Mouse (Mus musculus): Measurements from ENCODE around the gene Gm13305.
"Not testable (repeated sequence)": the region's sequence is repeated elsewhere in the genome, so short reads cannot be mapped to it uniquely, and the experiment has no call there.

The Gm13305 gene

DNA sequence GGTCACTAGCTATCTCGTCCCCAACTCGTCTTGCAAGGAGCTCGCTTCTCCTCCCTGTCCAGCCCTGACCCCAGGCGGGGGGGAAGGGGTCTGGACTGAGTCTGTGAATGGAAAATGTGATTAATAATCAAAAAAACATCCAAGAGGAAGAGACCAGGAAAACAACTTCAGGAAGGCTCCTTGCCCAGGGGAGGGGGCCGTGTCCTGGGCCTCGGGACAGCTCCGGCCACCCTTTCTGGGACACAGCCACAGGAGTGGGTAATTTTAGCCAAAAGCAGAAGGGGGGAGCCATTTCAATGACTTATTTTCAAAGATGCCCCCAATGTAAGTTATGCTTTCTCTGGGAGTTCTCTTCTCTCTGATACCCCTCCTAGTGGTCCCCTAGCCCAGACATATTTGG is at the start of gene Gm13305:
Gene Gm13305, minus strand, starts transcription at position 101 of the 400 bp plus-strand sequence.
- not testable (repeated sequence) for DNase-seq

DNA sequence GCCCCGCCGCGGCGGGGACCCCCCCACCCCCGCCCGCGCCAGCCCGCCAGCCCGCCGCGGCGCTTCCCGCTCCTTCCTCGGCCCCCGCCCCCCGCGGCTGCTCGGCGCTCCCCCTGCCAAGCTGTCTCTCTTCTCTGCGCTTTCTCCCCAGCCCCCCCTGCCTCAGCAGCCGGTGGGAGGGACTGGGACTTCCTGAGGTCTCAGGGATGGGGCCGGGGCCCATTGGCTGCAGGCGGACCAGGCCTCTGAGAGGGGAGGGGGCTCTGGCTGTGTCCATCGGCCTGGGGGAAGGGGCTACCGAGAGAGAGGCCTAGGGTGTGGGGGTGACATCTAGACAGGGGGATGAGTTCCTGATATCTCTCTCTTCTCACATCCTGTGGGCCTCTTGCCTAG is 16.6 kb upstream of the Gm13305 start:
- not testable (repeated sequence) for DNase-seq

DNA sequence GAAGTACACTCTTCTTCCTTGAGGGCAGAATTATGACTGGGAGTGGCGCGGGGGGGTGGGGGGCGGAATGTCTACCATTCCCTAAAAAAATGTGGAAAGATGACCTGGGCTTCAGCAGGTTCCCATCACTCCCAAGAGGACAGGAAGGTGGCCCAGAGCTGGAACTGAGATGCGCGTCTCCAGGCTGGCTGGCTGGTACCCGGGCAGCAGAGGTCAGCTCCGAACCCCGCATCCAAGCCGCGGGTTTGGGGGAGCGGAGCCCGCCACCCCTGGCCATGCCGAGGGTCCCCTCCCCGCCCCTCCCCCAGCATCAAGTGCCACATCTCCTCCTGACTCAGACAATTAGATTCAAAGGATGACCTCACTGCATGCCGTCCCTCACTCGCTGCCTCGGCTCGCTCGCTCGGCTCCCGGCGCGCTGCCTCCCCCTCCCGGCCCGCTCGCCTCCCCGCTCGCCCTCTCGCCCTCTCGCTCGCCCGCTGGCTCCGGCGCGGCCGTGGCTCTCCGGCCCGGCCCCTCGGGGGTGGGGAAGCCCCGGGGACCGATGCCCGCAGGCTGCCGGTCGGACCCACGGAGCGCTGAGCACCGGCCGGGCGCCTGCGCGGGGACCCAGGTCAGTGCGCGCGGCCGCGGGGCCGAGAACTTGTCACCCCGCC is 16.0 kb upstream of the Gm13305 start:
- DNase-seq, result not testable (repeated sequence)

DNA sequence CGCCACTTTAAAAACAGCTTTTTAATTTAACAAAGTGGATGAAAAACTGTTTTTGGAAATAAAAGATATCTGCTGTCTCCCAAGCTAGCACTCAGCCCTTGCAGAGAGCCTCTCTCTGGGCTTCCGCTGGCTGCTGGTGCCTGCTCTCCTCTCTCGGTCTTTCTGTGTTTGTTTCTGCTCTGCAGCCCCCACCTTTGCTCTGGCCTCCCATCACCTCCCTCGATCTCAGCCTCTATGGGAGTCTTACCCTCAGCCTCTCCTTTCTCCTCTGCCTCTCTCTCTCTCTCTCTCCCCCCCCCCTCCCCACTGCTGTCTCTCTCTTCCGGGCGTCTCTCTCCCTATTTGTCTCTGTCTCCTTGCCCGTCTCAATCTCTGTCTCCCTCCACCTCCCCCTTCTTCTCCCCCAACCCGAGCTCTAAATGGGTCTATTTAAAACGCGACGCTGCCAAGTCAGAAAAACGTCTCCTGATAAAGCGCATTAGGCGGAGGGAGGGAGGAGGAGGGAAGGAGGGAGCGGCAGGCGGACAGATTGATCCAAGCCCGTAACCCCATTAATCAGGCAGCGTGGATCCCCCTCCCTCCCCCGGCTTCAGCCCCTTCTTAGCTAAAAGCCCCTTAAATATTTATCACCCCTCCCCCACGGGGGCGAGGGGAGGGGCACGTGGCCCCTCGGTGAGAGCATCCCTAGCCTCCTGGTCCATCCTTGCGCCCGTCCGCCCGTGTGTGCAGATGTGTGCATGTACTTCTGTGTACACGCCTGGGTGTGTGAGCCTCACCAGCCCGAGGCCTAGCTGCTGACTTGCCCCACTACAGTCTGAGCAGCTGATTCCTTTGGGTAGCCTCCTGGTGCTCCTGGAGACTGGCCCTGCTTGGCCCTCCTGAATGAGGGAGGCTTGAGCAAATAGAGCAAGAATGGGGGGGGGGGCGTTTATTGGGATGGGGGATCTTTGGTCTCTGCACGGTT is 15.1 kb upstream of the Gm13305 start:
- DNase-seq, result not testable (repeated sequence)

DNA sequence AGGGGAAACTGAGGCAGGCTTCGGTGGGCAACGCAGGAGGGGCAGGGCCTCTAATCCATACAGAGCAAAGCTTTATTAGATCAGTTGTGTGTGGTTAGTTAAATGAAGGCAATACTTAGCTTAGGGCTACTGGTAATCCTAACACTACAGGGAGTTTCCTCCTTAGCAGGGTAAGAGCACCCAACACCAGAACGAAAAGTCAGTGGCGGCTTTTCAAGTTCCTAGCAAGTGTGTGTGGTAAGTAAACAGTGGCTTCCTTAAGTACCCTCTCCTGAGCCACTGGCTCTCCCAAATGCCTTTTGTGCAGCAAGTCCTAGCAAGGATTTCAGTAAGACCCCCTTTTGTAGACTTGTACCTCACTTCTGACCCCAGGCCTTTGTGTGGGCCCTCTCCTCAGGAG is 9.8 kb upstream of the Gm13305 start:
- not testable (repeated sequence) for DNase-seq

DNA sequence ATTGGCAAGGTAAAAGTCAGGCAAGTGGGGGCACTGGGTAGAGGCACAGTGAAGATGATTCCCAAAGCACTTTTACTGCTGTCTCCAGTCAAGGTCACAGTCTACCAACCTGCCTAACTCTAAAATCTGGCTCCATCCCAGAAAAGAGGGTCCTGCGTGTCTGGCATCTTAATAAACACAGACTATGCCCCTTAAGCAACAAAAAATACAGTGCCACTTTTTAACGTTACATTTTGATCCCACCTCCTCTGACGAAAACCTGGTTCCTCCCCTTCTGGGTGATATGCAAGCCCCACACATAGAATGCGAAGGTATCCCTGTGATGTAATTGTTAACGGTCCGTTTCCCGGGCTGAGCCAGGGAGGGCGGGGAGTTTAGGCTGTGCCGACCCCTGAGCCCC is 15.3 kb downstream of the Gm13305 start, which contains the start of gene Gm13306:
Gene Gm13306, plus strand, starts transcription at position 301 of the 400 bp plus-strand sequence.
- DNase-seq, result not testable (repeated sequence)

DNA sequence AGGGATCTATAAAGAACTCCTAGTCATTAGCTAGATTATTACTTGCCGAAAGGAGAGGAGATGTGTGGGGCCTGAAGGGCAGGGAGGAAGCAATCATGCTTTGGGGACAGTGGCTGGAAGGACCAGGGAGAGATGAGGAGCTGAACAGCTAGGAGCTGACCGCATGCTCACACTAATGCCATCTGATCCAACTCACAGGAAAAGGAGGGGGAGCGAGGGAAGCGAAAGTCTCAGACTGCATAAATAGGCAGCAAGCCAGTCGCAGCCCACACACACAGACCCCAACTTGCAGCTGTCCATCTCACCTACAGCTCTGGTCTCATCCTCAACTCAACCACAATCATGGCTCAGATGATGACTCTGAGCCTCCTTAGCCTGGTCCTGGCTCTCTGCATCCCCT is 53.9 kb downstream of the Gm13305 start, which contains the start of gene Gm13304:
Gene Gm13304, plus strand, starts transcription at position 301 of the 400 bp plus-strand sequence.
- DNase-seq, result not testable (repeated sequence)

Measured in retina, postnatal 1 day (tissue).